Mouse (Mus musculus) CH12F3 (cell line): ENCODE results near the gene Gnl2.

ENCODE experiments used
- in situ Hi-C: fragments of 300-500 bp; cut with MboI; formaldehyde crosslinking; loops from 2 replicates; pipeline ENCODE4 v1.14.3; 2020; ENCODE audit warnings: low sequenced_read_pairs

Gnl2 gene

DNA sequence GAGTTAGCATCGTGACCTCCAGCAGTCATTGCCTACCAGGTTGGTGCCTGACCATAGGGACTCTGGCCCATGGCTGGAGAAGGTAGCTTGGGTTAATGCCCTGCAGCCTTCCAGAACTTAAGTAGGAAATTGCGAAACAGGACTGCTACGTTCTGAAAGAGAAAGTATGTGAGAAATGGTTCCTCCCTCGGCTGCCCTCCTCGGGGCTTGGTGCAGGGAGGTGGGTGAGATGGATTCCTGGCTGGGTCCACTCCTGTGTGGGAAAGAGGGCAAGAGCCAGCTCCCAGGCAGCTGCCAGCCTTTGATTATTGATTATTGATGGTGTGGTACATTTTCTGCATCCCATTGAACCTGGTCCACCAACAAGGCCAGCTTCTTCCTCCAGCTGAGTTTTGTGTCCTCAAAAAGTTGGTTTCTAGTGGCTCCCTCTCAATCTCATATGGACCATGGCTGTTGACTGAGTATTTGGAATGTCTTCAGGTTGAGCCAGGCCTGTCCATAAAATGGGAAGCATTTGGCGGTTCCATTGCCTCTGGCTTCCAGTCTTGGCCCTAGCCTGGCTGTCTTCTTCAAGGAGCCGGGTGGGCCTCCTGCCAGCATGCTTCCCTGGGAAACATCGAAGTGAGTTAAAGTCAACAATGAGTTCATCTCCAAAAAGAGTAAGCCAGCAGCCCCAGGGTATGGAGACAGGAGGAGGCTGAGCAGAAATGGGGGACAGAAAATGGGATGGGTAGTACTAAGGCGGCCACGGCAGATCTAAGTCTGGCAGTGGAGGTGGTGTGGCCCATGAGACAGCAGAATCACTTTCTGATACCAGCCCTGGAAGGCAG, at the start of gene Gnl2:
Gene Gnl2 (plus strand): TSS at position 780 of the 830 bp plus-strand sequence.
- in situ Hi-C loops, result no loop called here

DNA sequence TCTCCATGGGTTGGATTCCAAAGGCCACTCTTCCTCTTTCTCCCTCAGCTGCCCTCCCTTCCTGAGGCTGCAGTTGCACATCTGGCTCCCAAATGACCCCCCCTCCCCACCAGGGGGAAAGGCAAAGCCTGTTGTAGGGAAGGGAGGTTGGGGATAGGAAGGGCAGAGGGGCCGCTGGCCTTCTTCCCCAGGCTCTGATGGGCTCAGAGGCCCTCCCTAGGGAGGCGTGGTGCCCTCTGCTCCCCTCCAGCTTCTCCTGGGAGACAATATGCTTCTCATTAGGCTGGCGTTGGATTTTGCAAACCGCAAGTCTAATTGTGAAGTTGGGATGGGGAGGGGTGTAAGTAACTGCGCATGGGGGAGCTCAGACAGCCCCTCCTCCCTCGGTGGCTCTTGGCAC, 47.7 kb upstream of the Gnl2 start:
- in situ Hi-C loops, result no loop called here

DNA sequence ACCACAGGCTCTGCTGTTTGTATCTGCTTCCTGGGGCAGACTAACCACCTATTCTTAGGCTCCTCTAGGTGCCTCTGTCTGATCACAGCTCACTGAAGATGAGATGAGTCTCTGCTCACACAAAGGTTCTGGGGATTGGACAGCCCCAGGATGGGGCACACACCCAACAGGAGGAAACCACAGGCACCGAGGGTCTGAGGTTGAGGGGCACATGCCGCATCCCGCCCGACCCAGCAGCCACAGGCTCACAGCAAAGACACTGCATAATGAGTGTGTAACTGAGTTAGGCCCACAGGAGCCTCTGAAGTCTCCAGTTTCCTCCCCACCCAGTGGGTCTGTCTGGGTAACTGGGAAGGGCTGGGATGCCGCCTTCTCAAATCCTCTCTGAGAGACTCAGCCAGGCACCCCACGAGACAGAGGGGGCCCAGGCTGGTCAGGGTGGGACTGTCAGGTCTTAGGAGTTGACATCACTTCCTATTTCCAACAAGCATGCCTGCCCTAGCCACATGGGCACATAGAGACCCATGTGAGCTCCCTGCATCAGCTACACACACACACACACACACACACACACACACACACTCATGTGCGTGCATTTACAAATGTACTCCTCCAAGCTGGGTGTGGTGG, 47.1 kb upstream of the Gnl2 start:
- in situ Hi-C loops, result no loop called here

DNA sequence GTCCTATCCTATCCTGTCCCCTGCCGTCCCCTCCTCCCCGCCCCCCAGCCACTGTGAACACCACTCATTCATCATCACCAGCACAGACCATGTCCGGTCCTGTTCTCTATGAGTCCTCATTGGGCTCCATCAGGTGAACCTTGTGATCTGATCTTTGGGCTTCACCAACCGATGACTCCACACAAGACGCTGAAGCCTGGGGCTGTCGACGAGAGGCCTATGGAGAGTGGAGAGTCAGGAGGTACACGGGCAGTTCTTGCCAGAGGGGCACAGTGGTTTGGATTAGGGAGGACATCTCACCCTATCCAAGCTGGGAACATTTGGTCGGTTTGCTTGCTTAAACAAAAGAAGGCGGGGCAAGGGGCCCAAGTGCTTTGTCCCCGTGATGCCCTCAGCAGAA, 46.2 kb upstream of the Gnl2 start:
- in situ Hi-C loops, result no loop called here

GRCm38 (mm10) chr4:124970677-124971076, 45.7 kb upstream of the Gnl2 start:
- in situ Hi-C loops, result no loop called here

- in situ Hi-C loops, result no loop called here
Observed at GRCm38 (mm10) chr4:124971094-124971493, 45.3 kb upstream of the Gnl2 start.

GRCm38 (mm10) chr4:124972316-124972715, 44.1 kb upstream of the Gnl2 start:
- in situ Hi-C loops, result no loop called here

DNA sequence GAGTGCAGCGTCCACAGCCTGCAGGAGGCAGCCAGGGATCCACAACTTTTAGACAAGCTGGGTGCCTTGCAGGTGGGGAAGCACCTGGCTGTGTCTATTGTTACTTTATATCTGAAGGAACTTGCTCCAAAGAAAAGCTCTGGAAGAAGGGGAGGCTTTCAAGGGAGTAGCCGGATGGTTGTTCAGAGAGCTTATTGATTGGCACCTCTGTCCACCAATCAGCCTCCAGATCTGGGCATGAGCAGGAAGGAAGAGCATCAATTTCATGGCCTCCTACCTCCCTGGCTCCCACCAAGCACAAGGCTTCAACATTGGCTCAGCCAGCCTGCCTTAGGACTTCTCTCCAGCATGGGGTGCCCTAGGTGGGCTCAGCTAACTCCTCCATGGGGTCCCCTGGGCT, 43.1 kb upstream of the Gnl2 start:
- in situ Hi-C loops, result no loop called here

DNA sequence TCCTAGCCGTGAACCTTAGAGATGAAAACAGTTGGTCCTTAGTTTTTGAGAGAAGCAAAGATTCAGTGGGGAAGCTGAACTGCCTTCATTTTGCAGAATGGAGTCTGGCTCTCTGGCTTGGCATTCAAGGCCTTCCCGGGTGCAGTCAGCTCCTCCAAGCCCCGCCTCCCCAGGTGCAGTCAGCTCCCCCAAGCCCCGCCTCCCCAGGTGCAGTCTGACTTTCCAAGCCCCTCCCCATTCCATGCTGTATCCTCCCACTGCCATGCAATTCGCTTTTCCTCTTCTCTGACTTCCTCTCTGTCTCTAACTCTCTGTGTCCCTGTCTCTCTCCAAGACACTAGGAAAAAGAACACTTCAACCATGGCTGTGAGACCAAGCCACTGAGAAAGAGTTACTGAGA, 38.2 kb upstream of the Gnl2 start:
- in situ Hi-C loops, result no loop called here

- in situ Hi-C loops, result no loop called here
Observed at GRCm38 (mm10) chr4:124983893-124984526, 32.4 kb upstream of the Gnl2 start.

- in situ Hi-C loops, result no loop called here
Observed at GRCm38 (mm10) chr4:124984871-124985670, 31.3 kb upstream of the Gnl2 start.

GRCm38 (mm10) chr4:124985671-124986602, 30.4 kb upstream of the Gnl2 start, which contains the start of gene Rspo1:
Rspo1 (plus strand) TSS chr4:124986430.
- in situ Hi-C loops, result no loop called here

- in situ Hi-C loops, result no loop called here
Observed at GRCm38 (mm10) chr4:124986739-124987710, 29.4 kb upstream of the Gnl2 start.

DNA sequence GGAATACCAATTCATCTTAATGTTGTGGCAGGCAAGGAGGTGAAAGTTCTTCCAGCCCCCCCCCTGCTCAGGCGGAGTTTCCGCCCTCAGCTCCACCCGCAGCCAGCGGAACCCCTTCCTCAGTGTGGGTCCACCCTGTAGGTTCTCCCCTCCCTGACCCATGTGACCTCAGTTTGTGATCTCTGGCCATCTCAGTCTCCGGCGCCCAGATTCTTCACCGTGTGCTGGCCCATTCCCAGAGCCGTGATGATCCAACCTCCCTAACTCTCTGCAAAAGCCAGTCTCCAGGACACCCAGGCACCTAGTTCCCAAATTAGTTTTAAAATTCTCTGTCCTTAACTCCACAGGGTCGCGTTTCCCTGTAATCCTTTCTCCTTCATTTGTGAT, 28.7 kb upstream of the Gnl2 start:
- in situ Hi-C loops, result no loop called here

GRCm38 (mm10) chr4:124988382-124988781, 28.0 kb upstream of the Gnl2 start:
- in situ Hi-C loops, result no loop called here

- in situ Hi-C loops, result no loop called here
Observed at GRCm38 (mm10) chr4:124989787-124990253, 26.6 kb upstream of the Gnl2 start.

DNA sequence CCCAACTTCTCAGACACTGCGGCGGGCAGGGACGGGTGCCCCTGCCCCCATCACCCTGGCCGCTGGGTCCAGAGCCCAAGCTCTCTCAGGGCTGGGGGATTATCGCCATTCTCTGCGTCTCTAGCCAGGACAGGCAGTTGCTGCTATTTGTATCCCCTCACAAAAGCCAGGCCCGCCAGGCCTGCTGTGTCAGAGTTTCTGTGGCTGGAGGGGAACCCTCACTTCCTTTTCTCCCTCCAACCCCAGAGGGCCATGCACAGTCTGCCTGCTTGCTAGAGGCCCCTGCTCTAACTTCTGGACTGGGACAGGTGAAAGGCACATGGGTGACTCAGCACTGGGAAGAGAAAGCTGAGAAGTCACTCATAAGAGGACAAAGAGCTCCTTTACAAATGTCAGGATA, 26.1 kb upstream of the Gnl2 start:
- in situ Hi-C loops, result no loop called here

GRCm38 (mm10) chr4:124997479-124998147, 18.8 kb upstream of the Gnl2 start:
- in situ Hi-C loops, result no loop called here
